Mouse (Mus musculus): Measurements from ENCODE around the gene Edc4.

The Edc4 gene

DNA sequence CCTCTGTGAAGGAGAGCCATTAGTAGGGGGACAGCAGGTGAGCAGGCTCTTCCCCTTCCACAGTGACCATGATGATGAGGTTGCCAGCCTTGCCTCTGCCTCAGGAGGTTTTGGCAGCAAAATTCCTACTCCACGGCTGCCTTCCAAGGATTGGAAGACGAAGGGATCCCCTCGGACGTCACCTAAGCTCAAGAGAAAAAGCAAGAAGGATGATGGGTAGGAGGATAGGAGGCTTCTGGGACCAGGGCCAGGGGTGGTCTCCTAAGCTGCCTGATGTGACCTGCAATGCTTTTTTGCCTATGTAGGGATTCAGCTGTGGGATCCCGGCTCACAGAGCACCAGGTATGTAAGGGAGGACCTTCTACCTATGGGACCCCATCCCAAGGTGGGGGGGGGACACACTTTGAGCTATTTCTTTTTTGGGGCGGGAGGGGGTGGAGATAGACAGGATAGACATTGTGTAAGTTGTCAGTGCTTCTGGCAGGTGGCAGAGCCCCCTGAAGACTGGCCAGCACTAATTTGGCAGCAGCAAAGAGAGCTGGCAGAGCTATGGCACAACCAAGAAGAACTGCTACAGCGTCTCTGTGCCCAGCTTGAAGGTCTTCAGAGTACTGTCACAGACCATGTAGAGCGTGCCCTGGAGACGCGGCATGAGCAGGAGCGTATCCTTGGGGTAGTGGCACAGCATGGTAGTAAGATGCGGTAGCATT, 9.2 kb downstream of the Edc4 start:
- no peak for DNase-seq

DNA sequence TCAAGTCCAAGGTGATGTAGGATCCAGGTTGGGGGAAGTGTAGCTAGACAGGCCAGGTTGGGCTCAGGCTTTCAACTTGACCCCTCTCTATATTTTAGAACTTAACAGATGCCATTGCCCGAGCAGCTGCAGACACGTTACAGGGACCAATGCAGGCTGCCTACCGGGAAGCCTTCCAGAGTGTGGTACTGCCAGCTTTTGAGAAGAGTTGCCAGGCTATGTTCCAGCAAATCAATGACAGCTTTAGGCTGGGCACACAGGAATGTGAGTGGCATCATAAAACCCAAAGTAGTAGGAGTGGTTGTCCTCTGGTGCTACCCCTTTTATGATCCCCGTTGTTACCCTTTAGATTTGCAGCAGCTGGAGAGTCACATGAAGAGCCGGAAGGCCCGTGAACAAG, 10.2 kb downstream of the Edc4 start:
- DNase-seq, result no peak

DNA sequence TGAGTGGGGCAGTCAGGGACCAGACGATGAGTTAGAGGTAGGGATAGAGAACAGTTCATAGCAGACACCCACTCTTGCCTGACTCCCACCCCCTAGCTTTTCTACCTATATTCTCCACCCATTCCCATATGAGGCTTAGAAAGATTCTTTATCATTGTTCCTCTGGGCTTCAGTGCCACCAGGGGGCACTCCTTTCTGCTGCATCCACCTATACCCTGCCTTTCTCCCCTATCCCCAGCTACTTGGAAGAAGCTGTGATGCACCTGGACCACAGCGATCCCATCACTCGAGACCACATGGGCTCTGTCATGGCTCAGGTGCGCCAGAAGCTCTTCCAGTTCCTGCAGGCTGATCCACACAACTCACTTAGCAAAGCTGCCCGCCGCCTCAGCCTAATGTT, 11.8 kb downstream of the Edc4 start:
- no peak for DNase-seq

DNA sequence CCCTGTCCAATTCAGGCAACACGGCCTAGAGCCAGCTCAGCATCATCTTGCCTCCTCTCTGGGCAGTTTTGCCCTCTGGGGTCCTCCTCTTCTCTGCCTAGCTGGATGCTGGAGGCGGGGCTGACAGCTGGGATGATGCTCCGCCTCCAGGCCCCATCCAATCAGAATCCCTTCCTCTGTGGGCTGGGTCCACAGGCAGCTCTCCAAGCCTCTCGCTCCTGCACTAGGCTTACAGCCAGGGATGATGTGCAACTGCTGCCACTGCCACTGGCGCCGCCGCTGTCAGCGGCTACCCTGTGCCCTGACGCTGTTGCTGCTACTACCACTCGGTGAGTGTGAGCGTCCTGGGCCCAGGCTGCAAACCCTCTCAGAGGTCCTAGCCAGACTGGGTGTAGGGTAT, 12.7 kb downstream of the Edc4 start, which contains the start of gene Nrn1l:
Gene Nrn1l, plus strand, starts transcription at position 229 of the 400 bp plus-strand sequence.
- DNase-seq, result no peak

DNA sequence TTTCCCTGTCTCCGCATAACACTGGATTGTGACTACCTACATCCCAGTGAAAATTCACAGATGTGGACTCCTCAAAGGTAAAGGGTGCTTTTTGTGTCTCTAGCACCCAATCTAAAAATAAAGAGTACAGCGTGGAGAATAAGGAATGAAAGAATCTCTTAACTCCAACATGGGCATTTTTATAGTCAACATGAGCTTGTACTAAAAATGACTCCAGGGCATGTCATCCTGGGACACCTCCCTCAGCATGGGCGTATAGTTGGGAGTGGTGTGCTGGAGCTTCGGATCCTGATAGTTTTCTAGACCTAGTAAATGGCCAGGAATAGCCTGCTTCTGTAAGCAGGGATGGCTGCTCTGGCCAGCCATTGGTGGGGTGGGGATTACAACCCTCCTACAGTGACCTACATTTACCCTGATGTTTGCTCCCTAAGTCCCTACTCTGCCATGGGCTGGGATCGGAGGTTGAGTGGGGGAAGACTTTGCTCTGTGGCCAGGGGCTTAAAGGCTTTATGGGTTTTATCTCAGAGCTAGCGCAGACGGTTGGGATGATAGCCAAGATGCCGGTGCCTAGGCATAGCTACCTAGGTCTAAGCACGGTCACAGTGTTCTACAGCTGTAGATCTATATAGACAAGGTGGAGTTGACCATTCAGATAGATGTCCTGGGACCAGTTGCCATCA, 17.3 kb downstream of the Edc4 start:
- DNase-seq, result no peak

DNA sequence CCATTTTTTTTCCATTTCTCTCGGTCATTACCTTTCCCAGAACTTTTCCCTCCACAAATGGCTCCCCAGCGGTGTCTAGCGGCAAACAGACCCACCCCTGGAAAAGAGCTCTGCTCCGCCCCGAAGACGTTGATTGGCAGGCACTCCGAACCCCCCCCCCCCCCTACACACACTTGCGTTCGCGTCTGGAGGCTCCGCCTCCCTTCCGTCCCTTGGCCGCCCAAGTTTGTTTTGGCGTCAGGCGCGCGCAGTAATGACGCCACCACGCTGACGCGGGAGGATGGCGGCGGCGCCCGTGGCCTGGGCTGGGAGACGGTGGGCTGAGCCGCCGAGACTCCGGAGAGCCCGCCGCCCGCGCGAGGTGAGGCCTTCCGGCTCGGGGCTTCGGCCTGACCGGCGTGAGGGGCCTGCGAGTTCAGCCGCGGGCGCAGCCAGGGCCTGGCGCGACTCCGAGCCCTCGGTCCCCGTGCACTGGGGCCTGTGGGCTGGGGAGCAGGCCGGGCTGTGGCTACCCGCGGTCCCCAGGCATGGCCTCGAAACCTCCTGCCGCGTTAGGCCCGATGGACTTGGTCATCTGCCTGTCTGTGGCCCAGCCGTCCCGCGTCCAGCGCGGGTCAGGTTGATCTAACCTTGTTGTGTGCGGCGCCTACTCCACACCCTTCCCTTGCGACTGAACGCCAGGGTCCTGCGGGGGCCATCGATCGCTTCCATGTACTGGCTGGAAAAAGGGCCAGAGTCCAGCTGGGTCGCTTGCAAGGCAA, 19.7 kb downstream of the Edc4 start, which contains the start of gene Pskh1:
Gene Pskh1, plus strand, starts transcription at position 262 of the 761 bp plus-strand sequence.
- peak; percentile 90 for DNase-seq

DNA sequence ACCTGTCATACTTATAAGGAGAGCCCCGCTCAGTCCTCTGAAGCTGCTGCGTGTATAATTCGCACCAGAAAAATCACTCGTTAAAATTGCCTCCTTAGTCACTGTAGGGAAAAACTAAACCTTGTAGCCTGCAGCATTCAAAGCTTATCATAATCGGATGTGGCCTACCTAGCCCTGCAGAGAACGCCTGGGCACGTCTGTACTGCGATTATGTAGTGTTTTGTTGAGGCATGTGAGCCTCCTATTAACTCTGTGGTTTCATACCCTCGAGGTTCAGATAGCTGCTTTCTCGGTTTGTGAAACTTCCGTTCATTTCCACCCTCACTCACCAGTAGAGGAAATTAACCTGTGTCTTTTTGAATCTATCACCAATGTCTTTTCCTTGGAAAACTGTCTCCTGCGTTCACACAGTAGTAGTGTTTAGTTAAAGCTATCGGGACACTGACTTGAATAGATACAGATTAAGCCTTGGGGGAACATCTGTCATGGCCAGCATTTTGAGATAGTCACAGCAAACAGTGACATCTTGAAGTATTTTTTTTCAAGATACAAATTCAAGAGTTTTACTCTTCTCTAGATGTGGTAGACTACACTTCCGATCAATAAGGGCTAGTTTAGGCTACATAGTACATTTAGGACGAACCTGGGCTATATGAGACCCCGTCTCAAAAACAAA, 20.4 kb downstream of the Edc4 start:
- DNase-seq, result no peak

DNA sequence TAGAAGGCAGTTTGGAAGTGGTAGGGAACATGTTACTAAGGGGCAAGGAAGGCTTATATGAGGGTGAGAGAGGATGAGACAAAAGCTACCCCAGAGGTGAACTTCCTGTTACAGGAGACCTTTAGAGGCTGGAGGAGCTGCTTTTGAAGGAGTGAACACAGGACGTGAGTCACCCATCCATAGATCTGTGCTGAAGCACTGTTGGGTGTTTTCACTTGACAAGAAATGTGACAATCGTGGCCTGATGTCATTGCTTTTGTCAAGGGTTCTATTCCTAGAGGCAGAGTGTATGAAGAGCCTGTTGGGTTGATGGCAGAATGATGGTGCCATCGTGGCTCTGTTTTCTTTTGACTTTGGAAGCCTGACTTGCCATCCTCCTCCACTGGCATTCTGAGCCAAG, 38.7 kb downstream of the Edc4 start:
- no peak for DNase-seq

DNA sequence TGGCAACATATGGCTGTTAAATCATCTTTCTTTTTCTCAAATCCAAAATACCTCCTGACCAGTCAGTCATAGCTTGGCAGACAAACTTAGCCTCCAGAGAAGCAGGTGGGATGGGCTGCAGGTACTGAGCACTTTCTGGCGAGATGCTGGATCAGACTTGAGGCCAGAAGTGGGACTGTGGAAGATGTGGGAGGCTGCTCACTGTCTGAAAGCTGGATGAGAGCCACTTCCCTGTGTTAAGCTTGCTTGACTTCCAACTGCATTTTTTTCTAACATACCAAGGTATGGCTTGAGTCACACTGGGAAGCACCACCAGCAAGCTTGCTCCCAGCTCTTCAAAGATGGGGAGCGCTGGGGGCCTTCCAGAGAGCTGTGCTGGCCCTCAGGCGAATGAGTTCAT, 44.4 kb downstream of the Edc4 start:
- DNase-seq, result no peak

DNA sequence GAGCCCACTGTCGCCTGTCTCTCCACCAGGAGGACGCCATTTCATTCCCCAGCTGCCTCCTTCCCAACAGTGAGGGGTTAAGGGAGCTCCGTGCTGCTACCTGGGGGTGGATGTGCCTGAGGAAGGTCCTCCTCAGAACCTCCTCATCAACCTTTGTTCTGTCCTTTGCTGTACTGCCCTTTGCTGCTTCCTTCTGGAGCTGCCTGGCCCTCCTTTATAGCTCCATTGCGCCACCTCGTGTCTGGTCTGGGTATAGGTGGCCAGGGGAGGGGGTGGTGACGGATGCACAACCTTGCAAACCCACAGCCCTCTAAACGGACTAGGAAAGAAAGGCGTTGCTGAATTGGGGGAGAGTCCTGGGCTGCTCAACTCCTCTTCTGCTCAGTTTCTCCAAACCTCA, 49.9 kb downstream of the Edc4 start:
- DNase-seq, result peak; percentile 77

DNA sequence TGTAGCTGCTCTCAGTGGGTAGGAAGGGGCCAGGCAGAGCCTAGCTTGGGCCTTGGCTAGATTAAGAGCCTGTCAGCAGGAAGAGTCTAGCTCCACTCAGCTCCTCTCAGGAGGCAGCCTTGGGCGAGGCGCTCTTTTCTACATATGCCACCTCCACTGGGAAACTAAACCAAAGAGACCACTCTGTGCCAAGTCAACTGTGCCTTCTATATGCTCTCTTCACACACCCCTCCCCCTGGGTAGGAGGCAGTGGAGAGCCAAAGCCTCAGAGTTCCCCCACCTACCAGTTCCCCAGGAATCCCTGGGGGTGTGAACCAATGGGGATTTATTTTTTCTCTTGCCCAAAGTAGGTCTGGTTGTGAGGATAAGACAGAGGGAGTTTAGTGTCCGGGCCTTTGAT, 50.6 kb downstream of the Edc4 start:
- DNase-seq, result no peak

DNA sequence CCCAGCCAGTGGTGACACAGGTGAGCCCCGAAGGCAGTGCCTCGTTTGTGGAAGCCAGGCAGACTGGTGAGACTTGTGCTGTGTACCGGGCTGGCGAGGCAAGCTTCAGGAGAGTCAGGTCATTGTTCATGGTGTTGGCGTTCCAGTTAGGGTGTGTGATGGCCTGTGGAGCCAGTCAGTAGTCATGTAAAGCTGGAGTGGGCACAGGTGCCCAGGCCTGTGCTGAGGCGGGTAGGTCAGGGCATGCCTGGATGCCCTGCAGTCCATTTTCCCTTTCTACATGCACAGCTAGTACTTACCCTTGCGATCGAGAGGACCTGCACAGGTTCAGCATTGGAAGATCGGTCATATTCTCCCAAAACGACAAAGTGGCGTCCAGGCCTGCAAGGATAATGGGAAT, 51.8 kb downstream of the Edc4 start:
- DNase-seq, result no peak

DNA sequence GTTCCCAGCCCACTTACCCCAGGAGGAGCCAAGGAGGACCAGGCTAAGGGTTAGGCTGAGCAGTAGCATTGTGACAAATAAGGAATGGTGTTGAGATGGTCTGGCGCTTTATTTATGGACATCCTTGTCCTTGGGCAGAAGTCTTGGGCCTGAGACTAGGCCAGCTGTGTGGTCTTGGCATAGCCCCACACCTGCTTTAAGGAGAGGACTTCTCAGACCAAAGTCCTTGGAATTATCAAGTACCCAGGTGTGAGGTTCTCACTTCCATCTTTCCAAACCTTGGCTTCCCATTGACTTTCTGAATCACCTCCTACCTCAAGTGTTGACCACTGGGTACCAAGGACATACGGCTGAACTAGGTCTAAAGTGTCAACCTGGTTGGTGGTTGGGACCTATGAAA, 53.1 kb downstream of the Edc4 start, which contains the start of gene Ctrl:
Gene Ctrl, minus strand, starts transcription at position 101 of the 400 bp plus-strand sequence.
- no peak for DNase-seq

DNA sequence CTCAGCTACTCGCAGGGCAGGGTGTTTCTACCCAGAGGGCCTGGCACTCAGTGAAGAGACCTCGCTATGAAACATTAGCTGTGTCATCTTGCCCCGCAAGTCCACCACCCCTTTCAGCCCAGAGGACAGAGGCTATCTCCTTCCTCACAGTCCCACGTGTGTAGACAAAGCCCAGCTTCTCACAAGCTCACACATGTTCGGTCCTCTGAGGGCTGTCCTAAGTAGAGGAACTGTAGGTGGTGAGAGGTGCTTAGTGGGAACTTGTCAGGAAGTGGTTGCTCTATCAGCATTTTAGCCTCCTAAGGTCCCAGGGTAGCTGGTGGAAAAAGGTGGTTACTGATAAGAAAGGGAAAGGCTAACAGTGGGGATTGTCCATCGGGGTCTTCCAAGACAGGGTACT, 54.4 kb downstream of the Edc4 start:
- DNase-seq, result no peak

DNA sequence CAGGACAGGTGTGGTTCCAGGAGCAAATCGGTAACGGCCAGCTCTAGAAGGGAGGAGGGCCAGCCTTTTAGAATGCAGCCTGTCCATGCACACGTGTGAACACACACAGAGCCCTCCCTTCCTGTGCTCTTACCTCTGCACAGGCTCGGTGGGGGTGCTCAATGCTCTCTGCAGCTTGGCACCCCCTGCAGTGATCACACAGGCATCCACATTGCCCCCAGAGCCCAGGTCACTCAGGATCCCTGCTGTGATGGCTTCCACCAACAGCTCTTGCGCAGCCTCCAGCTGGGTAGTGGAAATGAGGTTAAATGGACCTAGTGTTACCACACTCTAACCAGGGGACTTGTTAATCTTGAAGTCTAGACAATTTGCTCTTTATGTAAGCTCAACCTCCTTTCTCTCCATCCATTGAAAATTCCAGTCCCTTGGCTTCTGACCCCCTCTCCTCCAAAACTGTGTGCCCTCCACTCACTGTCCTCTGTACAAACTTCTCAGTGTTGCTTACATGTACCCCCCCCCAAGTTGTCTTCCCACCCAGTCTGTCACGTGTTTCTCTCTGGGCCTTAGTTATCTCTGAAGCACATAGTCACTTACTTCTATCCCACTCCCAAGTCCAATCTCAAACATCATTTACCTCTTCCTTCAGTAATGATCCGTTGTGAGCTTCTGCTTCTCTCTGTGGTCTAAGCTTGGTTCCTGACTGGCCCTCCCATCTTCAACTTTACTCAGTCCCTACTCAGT, 55.4 kb downstream of the Edc4 start:
- peak; percentile 39 for DNase-seq

DNA sequence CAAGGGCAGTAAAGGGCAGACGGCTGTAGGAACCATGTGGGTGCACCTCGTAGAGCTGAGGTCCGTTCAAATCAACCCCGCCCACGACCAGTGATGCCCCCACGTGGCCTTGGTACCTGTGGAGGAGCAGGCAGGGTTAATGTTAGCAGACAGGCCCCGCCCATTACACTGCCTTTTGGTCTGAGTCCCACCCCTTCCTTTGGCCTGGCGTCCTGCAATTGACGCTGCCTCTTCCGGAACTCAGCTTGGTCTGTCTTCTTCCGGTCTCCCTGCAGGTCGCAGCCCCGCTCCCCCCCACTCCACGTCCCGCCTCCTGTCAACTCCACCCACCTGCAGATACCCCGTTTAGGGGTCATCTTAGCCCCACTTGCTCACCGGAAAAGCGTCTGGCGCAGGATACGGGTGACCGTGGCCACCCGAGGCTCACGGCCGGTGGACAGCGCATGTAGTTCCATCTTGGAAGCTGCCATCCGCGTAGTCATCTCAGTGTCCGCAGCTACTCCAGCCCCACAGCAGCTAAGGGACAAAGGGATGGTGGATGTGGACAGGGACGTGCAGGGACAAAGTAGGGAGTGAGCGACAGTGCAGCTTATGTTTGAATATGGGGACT, 56.3 kb downstream of the Edc4 start:
- DNase-seq, result peak; percentile 87

DNA sequence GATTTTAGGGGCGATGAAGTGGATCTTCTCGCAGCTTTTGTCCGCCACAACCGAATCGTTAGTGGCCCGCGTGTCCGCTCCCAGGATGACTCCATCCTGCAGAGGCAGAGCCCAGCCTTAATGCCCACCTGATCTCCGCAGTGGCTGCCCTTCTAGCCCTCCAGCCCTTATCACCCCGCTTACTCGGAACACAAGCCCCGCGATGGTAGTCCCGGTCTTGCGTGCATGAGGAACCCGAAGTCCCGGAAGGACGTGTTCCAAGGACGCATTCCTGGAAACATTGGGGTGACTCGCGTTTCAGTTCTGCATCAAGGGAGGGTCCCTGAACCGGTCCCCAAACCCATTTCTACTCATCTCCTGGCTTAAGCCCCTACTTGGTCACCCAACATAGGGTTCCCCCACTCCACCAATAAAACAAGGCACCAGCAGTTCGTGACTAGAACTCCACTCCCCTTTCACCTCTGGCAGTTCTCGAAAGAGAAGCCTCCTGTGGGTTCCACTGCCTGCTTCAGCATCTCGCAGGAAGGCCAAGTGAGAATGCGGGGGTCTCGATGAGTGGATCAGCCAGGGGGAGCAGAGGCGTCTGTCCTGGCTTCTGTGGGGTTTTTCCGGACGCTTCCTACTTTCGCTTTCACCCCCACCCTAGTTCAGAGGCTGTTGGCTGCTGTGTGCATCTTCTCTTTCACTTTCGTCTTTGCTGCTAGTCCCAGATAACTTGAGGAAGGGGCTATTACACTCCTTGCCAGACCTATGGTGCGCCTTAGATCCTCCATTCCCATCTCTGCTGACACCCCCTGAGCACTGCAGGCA, 57.0 kb downstream of the Edc4 start:
- peak; percentile 35 for DNase-seq

DNA sequence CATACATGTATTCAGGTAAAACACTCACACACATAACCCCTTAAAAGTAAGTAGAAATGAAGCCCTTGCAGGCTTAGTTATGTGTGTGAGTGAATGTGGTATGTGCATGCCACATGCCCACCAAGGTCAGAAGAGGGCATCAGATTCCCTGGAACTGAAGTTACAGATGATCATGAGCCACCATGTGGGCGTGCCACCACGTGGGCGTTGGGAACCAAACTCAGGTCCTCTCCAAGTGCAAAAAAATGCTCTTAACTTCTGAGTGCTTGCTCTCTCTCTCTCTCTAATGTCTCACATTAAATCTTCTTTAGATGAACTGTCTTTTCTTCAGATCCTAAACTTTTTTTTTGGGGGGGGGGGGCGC, 57.6 kb downstream of the Edc4 start, which contains the start of gene Psmb10:
Gene Psmb10, minus strand, starts transcription at position 139 of the 364 bp plus-strand sequence.
- no peak for DNase-seq

DNA sequence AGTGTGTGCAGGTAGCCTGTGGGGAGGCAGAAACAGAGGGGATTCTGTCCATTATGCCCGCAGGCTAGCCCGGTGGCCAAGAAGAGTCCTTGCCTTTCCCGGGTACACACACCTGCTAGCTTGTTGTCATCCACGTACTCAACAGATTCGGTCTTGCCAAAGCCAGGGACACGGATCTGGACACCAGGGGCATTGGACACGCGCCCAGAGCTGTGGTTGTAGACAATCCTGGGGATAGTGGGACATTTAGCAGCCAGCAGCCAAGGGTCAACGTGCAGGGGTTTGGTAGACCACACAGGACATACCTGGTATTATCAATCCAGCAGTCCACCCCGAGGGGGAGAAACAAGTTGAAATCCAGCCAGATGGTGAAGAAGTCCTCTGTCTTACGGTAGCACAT, 61.3 kb downstream of the Edc4 start:
- DNase-seq, result no peak

DNA sequence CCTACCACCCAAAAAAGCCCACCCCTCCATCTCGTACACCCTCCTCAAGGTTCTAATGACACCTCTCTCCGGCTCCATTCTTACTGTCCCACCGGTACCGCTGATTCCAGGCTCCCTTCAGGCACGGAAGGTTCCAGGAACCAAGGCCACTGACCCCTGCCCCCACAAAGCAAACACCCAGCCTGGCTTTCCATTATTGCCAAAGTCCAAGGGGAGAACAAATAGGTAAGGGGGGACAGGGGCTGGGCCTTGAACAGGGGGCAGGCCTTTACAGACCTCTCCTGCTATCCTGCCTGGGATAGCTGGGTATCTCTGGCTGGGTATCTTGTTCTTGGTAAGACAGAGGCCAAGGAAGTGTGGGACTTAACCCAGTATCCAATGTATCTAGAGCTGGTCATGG, 61.9 kb downstream of the Edc4 start:
- no peak for DNase-seq

DNA sequence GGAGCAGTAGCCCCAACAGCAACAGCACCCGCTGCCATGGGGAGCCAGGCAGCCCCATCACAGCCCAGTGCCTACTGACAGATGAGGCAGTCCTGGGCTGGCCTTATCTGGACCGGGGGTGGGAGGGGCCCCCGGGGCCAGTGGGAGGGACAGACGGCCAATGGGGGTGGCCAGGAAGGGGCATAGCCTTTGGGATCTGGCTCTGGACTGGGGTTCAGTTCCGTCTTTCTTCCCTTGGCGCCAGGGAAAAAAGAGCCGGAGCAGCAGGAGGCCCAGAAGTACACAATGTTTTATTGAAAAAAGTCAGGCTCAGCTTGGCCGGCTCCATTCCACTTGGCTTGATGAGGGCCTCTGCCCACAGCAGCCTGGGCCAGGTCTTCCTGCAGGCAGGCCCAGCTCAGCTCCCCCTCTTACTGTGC, 62.6 kb downstream of the Edc4 start, which contains the start of gene Lcat:
Gene Lcat, minus strand, starts transcription at position 62 of the 419 bp plus-strand sequence.
- no peak for DNase-seq

Measured in cerebellum, adult 11 months (tissue).